Mouse (Mus musculus) kidney, embryonic 16.5 days (tissue): ENCODE data around the gene Zfp868. TPM values are rescaled to one million over a fixed set of nuclear protein-coding genes. Genes with fewer than 3 reads are reported as not detected.
"Not testable (repeated sequence)": the region's sequence is repeated elsewhere in the genome, so short reads cannot be mapped to it uniquely, and the experiment has no call there.

Experiments used
- ATAC-seq: fragments of 200-750 bp; cut with Nextera tagmentation; 2 replicates; pipeline ENCODE4 v1.8.0; 2017; ENCODE audit warnings: moderate TSS enrichment; ENCODE audit not compliant: low FRiP score, low TSS enrichment
- H3K27ac ChIP-seq: fragments of 300-500 bp; sonication (generic); 2 replicates; pipeline ENCODE4 v1.5.1; 2014; ENCODE audit warnings: low read length
- H3K27me3 ChIP-seq: fragments of 300-500 bp; sonication (generic); 2 replicates; pipeline ENCODE4 v1.6.1; 2014; ENCODE audit warnings: low read length, control low read depth, mixed read lengths; ENCODE audit not compliant: insufficient read depth
- H3K36me3 ChIP-seq: fragments of 300-500 bp; sonication (generic); 2 replicates; pipeline ENCODE4 v1.6.1; 2014; ENCODE audit warnings: low read length, control low read depth, mixed read lengths; ENCODE audit not compliant: insufficient read depth
- H3K4me1 ChIP-seq: fragments of 300-500 bp; sonication (generic); 2 replicates; pipeline ENCODE4 v1.6.1; 2014; ENCODE audit warnings: low read length, control low read depth, mixed read lengths; ENCODE audit not compliant: insufficient read depth
- H3K4me2 ChIP-seq: fragments of 300-500 bp; sonication (generic); replicated peaks from 2 replicates; pipeline ENCODE4 v1.6.1; 2014; ENCODE audit warnings: low read depth, low read length
- H3K4me3 ChIP-seq: fragments of 300-500 bp; sonication (generic); 2 replicates; pipeline ENCODE4 v1.5.1; 2014; ENCODE audit warnings: mild to moderate bottlenecking, low read length
- H3K9ac ChIP-seq: fragments of 300-500 bp; sonication (generic); replicated peaks from 2 replicates; pipeline ENCODE4 v1.6.1; 2014; ENCODE audit warnings: low read length
- H3K9me3 ChIP-seq: fragments of 300-500 bp; sonication (generic); 2 replicates; pipeline ENCODE4 v1.6.1; 2016; ENCODE audit warnings: low read length, control low read depth
- WGBS: fragments of 180-500 bp; shearing (Covaris S2); extraction: QIAGEN DNeasy Blood & Tissue Kit; methylation state at CpG from one replicate; pipeline ENCODE4 v1.1.7; 2014; 5-methylcytosine and 5-hydroxymethylcytosine counted together
- polyA plus RNA-seq: library from polyadenylated mRNA; unstranded; fragments of >200 nt; fragmentation: Nextera tagmentation; extraction: Ambion mirVana; gene quantifications from 2 replicates; pipeline ENCODE4 v1.2.1, GENCODE M21; 2015

The Zfp868 gene
- polyA plus RNA-seq, 1 experiment from 2014 or later: 26.6 TPM

- not testable (repeated sequence) for H3K36me3 ChIP-seq, ATAC-seq
Measured at GRCm38 (mm10) chr8:69584201-69584600, 41.1 kb downstream of the Zfp868 start.

More at GRCm38 (mm10) chr8:69584201-69584600, 41.1 kb downstream of the Zfp868 start:
- H3K27me3 ChIP-seq, H3K4me1 ChIP-seq, H3K27ac ChIP-seq, H3K9me3 ChIP-seq: not testable (repeated sequence)
- Histone ChIP-seq H3K9ac (peak overlapping the region; percentile 74), H3K4me3 (peak overlapping the region; percentile 50), H3K4me2 (peak overlapping the region; percentile 81)
- 16% methylated on average over 7 of the region's 7 CpGs for WGBS

Other genes with a start within 250 kb of the Zfp868 start
- gene Gm9495, start 172.0 kb downstream of the Zfp868 start, polyA plus RNA-seq: not detected in 2 replicates
- gene Gm7697, start 102.6 kb downstream of the Zfp868 start, polyA plus RNA-seq: not detected in 2 replicates
- gene Zfp964, start 28.9 kb upstream of the Zfp868 start, polyA plus RNA-seq: 2.2 and 2.3 TPM in 2 replicates
- 32.9 and 35.5 TPM in 2 replicates for gene Zfp869, start 85.2 kb upstream of the Zfp868 start, polyA plus RNA-seq
- gene Zfp963, start 124.4 kb upstream of the Zfp868 start, polyA plus RNA-seq: 6.8 and 8.4 TPM in 2 replicates
- 0.68 and 0.82 TPM in 2 replicates for gene Gm20422, start 149.3 kb upstream of the Zfp868 start, polyA plus RNA-seq
- gene Atp13a1, start 165.6 kb upstream of the Zfp868 start, polyA plus RNA-seq: 61.4 and 62.3 TPM in 2 replicates
- gene Zfp866, start 165.6 kb upstream of the Zfp868 start, polyA plus RNA-seq: 30.1 and 32.8 TPM in 2 replicates
- gene Gmip, start 183.1 kb upstream of the Zfp868 start, polyA plus RNA-seq: 10.1 and 11.3 TPM in 2 replicates
- 0.86 and 0.96 TPM in 2 replicates for gene Lpar2, start 196.9 kb upstream of the Zfp868 start, polyA plus RNA-seq
- 8.8 and 9.3 TPM in 2 replicates for gene Pbx4, start 206.9 kb upstream of the Zfp868 start, polyA plus RNA-seq